Mouse (Mus musculus) ZHBTc4 (cell line): ENCODE data around the gene Dusp11.
A peak's percentile ranks its signal among the peaks of the same experiment; 100 is the strongest.
"Not testable (repeated sequence)": the region's sequence is repeated elsewhere in the genome, so short reads cannot be mapped to it uniquely, and the experiment has no call there.

ENCODE experiments used
- DNase-seq: peaks from one replicate; pipeline ENCODE4 v3.0.0-alpha.2; 2011; ENCODE audit warnings: low read depth, low spot score

Gene Dusp11

GRCm38 (mm10) chr6:85961101-85962091 lies at the start of gene Dusp11:
Gene Dusp11, minus strand, starts transcription at chr6:85961667.
- peak; percentile 94 for DNase-seq

DNA sequence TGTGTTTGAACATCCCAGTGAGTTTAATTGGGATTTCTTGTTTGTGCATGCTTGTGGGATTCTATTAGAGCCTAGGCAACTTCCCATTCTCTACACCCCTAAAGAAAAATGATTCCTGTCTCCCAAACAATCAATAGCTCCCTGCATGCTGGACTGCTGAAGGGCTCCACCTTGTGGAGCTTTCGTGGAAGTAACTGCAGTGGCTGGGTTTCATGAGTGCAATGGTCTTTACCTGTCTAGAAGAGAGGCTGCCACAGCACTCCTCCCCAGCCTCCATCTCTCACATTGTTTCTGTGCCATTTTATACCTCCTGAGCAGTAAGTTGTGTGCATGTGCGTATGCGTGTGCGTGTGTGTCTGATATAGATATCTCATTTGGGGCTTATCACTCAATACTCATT lies 48.5 kb upstream of the Dusp11 start:
- DNase-seq, result peak; percentile 83

DNA sequence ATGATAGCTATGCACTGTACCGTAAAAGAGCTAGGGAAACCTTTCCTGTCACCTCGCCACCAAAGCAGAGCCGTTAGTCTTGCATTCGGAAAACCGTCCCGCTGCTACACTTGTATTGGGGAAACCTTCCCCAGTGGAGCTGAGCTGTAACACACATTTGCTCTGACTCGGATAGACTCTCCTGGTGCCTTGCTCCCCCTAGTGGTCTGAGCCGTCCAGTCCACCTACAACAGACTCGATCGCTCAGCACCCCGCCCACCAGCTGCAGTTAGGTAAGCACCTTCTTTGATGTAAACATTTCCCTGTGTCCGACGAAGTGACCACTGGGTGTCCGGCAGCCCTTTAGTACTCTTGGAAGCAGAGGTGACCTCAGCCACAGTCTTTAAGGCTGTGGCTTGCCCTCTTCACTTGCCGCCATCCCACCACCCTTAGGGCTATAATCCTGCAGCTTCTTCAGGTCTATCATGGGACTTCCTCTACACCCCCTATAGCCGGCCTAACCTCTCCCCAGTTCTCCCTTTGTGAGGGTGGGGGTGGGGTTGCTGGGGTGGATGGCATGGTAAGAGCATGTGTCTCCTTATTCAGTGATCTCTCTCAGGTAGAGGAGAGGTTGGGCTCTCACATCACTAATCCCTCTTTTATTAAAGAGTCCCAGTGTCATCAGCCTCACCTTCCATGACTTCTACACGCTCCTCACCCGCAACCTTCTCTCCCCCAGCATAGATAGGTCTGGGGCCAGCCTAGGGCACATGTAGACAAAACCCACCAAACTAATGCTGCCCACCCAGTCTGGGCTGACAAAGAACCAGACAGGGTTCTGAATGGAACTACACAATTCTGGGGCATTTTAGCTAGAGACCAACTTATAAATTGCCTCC lies 43.0 kb upstream of the Dusp11 start:
- peak; percentile 93 for DNase-seq

DNA sequence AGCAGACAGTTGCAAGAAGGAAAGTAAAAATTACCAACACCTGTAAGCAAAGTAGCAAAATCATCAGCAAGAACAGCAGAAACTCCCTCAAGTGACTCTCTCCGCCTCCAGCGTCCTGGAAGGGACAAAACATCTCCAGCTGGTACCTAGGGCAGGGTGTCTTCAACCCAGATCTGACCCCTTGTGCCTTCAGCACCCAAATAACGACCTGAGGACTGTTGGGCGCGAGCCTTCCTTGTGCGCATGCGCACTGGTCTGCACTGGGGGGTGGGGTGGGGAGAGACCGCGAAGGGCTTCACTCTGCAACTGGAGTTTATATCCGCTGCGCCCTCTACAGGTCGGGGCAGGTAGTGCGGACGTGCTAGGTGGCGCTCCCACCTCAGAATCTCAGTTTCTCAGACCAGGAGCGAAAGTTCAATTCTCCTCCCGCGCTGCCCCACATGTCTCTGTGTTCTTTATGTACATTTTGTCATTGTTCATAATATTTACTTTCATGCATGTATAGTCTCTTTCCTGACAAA lies 42.0 kb upstream of the Dusp11 start:
- DNase-seq, result peak; percentile 79

GRCm38 (mm10) chr6:85990774-85991173 lies 29.3 kb upstream of the Dusp11 start:
- not testable (repeated sequence) for DNase-seq

DNA sequence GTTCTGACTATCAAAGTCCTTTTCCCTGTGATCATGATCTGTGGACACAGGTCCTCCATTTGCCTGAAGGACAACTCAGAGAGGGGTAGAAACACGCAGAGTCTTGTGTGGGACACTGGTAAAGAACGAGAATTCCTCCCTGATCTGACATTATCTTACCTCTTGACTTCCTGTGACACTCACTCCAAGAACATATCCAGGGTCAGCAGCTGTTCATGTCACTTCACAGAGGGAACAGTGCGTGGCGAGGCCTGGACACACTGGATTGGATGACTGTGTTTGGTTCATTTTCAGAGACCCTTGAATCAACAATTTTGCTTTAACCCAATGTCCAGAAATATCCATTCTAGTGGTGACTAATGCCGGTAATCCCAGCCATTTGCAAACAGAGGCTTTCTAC lies 28.1 kb upstream of the Dusp11 start:
- DNase-seq, result not testable (repeated sequence)

GRCm38 (mm10) chr6:85984351-85984750 lies 22.9 kb upstream of the Dusp11 start:
- no peak for DNase-seq

- peak; percentile 36 for DNase-seq
Measured at GRCm38 (mm10) chr6:85978736-85979135, 17.3 kb upstream of the Dusp11 start.

DNA sequence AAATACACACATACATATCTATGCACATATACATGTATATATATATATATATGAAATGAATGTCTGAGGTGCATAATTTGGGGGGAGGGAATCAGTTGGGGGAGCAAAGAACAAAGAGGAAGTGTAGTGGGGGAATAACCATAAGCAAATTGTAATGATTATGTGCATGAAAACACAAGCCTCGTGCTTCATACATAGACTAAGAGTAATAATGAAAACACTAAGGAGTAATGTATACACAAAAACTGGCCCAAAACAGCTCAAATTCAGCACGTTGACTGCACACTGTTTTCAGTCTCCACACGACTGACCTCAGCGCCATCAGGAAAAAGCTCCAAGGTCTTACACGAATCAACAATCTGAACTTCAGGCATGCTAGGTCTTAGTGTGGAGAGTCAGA lies 14.8 kb upstream of the Dusp11 start:
- DNase-seq, result no peak

GRCm38 (mm10) chr6:85975761-85976160 lies 14.3 kb upstream of the Dusp11 start:
- no peak for DNase-seq

DNA sequence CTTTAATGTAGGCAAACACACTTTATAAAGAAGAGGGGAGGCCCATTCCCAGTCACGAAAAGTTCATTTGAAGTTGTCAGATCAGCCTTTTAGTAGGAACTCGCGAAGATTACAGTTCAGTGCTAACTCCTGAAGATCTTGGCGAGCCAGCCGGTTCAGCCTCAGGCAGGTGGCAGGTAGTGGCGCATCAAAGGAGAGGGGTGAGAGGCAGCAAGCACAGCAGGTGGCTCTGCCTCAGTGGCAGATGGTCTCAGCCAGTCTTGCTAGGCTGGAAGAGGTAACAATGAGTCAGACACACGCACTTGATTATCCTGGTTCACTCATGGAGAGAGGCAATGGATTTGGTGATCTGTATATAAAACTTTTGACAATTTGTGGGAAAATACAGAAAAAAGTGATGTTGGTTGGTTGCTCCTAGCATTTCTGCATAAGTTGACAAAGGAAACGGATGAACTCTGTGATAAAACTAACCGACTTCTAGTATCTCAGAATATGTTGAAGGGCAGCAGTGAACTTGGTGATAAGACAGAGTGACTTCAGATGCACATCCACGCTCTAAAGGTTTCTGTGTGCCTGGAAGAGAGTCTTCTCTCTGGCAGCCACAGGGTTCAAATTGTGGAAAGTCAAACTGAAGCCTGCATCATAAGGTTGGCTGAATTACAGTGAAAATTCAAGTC lies 13.6 kb upstream of the Dusp11 start:
- peak; percentile 16 for DNase-seq

- no peak for DNase-seq
Measured at GRCm38 (mm10) chr6:85973336-85973735, 11.9 kb upstream of the Dusp11 start.

- DNase-seq, result no peak
Measured at GRCm38 (mm10) chr6:85972699-85973098, 11.2 kb upstream of the Dusp11 start.

- no peak for DNase-seq
Measured at GRCm38 (mm10) chr6:85969889-85970288, 8.4 kb upstream of the Dusp11 start.

GRCm38 (mm10) chr6:85966686-85967085 lies 5.2 kb upstream of the Dusp11 start:
- peak; percentile 14 for DNase-seq

DNA sequence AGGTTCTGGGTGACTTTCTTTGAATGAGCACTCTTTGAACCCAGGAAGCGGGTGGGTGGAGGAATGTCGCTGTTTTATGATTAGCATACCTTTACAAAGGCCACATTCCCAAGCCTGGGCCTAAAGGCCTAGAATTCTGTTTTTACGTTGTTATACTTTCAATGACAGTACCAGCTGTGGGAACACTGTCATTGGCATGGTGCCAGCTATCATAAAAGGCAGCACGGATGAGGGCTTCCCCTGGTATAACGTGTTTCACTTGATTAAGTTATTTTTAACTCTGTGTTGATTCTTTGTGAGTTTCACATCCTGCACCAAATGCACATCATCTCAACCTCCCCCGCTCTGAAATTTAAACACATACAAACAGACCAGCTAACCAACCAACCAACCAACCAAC lies 4.6 kb upstream of the Dusp11 start:
- DNase-seq, result peak; percentile 56

DNA sequence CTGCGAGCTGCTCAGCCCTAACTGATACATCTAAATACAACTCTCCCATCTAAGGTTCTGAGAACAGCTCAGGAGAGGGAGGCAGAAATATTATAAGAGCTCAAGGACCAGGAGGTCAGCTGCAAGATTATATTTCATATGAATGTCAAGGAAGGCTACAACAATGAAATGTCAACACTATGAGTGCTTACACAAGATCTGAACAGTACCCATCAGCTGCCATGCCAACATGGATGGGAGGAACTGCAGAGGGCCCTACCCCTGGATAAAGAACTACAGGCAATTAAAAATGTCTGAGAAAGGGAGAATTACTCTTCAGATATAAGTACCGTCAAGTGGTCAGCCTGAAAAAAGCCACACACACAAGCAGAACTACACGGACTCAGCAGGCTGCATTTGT lies 3.9 kb downstream of the Dusp11 start:
- DNase-seq, result no peak

- no peak for DNase-seq
Measured at GRCm38 (mm10) chr6:85948549-85948948, 12.9 kb downstream of the Dusp11 start.

DNA sequence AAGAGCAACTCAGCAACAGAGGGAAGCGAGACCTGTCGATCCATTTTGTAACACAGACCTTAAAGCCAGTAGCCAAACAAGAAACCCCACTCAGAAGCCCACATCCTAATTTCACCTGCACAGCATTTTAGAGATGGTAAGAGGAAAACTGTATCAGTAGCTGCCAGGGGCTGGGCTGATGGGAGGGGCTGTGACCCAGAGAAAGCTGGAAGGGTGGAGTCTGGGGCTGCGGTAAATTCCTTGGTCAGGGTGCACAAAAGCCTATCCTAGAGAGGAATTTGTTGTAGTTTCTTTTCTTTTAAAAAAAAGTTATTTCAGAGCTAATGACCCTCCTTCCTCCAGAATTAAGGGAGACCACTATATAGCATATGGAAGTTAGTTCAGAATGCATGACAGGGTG lies 19.0 kb downstream of the Dusp11 start:
- peak; percentile 48 for DNase-seq

GRCm38 (mm10) chr6:85938701-85939100 lies 22.8 kb downstream of the Dusp11 start:
- no peak for DNase-seq
